Mouse (Mus musculus): ENCODE measurements around the gene Tgif2.
"Not testable (repeated sequence)": the region's sequence is repeated elsewhere in the genome, so short reads cannot be mapped to it uniquely, and the experiment has no call there.

Gene Tgif2

DNA sequence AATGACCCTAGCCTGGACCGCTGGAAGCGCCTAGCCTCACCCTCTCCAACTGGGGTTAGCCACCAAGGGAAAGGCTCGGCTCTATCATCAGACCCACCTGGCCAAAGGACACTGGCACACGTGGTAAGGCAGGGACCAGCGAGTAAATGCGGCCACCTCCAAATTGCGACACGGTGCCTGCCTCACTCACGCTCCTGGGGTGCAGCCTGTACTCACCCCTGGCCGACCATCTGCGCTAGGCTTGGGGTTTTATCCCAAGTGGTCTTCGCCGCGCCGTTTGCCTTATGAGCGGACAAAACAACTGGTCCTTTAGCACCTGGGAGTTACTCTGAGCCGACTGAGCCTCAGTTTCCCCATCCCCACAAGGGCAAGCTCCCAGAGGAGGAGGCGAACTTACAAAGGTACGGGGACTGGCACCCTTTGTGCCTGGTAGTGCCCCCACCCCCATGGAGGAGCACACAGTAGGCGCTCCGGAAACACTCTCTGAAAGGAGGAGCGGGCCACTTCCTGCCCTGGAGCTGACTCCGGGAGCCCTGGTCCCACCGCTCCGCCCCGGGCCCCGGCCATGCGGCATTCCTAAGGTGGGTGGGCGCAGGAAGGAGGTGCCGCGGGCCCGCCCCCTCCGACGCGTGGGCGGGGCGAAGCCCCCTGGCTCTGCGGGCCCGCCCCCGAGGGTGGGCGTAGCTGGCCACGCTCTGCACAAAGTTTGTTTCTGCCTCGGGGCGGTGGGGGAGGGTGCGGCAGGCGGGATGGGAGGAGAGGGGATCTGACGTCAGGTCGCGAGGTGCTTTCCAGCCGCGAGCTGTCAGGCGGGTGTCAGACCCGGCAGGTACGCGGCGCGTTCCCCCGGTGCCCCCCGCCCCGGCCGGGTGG lies at the start of gene Tgif2:
Gene Tgif2 (plus strand): TSS at position 689 of the 873 bp plus-strand sequence.
- peak; percentile 98 for DNase-seq

GRCm38 (mm10) chr2:156798516-156798915 lies 41.3 kb upstream of the Tgif2 start:
- no peak for DNase-seq

DNA sequence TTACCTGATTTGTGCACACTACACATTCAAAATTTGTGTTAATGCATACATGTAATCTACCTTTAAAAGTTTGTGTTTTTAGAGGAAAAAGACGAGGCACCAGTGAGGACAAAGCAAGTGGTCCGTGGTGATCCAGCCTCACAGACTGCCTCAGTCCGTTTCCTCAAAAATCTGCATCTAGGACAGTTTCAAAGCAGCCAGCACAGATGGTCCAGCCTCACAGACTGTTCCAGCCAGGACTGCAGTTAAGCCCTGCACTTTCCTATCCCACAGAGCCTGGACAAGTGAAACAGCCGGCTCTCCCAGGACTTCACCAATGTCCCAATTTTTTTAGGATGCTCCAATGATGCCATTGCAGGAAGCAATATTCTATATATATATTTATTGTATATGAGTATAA lies 38.8 kb upstream of the Tgif2 start:
- DNase-seq, result no peak

GRCm38 (mm10) chr2:156802116-156802515 lies 37.7 kb upstream of the Tgif2 start:
- not testable (repeated sequence) for DNase-seq

DNA sequence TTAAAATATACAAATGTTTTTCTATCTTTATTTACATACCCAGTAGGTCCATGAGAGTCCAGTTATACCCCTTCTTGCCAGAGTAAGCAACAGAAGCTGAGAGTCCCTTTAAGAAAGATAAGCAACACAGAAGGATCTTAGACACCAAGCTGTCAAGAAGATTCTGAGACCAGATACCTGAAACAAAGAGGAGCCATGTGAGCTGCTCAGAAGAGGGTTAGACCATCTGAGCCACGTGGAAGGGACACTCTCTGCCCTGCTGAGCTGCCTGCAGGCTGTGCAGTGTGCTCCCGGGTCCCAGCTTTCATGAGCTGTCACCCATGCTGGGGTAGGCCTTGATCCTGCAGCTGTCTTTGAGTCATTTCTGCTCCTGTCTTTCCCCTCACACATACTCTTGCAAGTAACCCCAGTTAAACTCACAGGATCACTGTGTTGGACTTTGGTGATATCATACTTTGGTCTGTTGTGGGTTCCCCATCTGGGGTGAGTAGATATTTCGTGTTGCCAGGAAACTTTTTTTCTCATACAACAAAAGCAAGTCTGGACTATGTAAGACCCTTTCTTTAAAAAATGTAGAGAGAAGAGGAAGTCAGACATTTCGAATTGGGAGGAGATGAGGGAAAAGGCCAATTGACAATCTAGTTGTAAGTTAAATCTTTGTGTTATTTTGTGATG lies 36.0 kb upstream of the Tgif2 start:
- no peak for DNase-seq

DNA sequence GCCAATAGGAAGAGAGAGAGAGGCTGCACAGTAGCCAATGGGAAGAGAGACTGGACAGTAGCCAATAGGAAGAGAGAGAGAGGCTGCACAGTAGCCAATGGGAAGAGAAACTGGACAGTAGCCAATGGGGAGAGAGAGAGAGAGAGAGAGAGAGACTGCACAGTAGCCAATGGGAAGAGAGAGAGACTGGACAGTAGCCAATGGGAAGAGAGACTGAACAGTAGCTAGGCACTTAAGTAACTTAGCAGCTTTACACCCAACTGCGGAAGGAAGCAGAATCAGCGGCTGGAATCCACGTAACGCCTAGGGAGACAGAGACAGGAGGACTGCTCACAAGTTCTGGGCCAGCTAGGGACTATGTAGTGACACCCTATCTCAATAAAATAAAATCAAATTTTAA lies 35.2 kb upstream of the Tgif2 start:
- DNase-seq, result no peak

DNA sequence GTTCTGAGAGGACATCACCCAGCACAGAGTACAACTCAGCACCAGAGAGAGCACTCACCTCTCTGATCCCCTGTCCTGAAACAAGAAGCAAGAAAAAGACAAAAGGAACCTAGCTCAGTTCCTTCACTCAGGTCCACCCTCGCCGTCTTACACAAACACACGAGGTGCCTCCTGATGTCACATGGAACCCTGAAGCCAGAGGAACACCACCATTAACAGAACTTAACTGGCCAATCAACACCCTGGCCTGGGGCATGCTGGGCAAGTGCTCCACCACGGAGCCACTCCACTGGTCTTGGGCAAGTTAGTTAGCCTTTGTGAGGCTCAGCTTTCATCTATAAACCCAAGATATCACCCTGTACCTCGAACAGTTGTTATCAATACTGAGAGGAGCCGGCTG lies 32.9 kb upstream of the Tgif2 start:
- DNase-seq, result no peak

DNA sequence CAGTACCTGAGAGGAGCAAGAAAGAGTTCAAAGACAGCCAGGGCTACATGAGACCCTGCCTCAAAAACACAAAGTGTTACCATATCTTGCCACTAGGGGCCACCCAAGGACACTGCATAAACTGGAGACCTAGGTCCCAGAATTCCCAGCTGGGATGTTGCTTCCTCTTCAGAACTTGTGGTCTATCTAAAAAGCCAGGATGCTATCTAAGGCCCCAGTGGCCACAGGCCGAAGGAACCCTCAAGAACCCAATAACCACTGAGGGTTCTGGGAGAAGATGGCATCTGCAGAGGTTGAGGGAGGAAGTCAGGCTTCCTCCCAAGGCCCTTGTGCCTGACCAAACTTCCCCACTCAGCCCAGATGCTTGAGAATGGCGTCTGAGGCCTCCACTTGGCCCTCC lies 30.2 kb upstream of the Tgif2 start:
- peak; percentile 89 for DNase-seq

DNA sequence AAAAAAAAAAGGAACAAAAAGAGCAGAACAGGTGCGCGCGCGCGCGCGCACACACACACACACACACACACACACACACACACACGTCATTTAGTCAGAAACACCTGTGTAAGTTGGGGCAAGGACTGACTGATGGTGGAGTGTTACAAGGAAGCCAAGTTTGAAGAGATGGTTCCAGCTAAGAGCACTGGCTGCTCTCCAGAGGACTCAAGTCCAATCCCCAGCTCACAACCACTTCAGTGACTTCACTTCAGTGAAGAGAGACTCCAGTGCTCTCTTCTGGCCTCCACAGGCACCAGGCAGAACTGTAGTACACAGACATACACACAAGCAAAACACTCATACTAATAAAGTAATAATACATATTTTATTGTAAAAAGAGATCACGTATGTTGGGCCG lies 29.1 kb upstream of the Tgif2 start:
- no peak for DNase-seq

GRCm38 (mm10) chr2:156811556-156811955 lies 28.3 kb upstream of the Tgif2 start:
- no peak for DNase-seq

DNA sequence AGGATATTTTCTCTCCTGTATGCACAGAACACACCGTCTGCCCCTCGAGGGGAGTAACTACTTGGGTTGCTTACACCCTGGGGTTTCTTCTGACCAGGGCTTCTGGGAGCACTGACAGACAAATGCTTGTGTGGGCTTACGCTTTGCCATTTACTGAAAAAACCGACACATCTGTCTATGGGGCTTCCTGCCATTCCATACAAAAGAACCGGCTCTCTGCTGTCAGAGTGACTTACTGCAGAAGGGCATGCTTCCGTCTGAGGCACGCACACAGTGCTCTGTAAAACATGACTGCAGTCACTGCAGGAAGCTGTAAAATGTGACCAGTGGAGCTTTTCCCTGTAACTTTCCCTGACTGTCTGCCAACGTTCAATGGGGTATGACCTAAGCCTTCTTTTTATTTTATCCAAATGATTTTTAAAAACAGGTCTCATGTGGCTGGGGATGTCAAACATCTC lies 25.4 kb upstream of the Tgif2 start:
- DNase-seq, result peak; percentile 57

GRCm38 (mm10) chr2:156814893-156815292 lies 24.9 kb upstream of the Tgif2 start:
- DNase-seq, result no peak

GRCm38 (mm10) chr2:156815412-156815811 lies 24.4 kb upstream of the Tgif2 start:
- DNase-seq, result no peak

GRCm38 (mm10) chr2:156816116-156816515 lies 23.7 kb upstream of the Tgif2 start:
- DNase-seq, result no peak

GRCm38 (mm10) chr2:156825128-156825527 lies 14.7 kb upstream of the Tgif2 start:
- DNase-seq, result not testable (repeated sequence)

- no peak for DNase-seq
These were observed 5.5 kb upstream of the Tgif2 start for GRCm38 (mm10) chr2:156834336-156834735.

GRCm38 (mm10) chr2:156838839-156839238 lies 968 bp upstream of the Tgif2 start:
- no peak for DNase-seq

- DNase-seq, result peak; percentile 83
These were observed 657 bp downstream of the Tgif2 start for GRCm38 (mm10) chr2:156840301-156841027.

- peak; percentile 80 for DNase-seq
These were observed 1.4 kb downstream of the Tgif2 start for GRCm38 (mm10) chr2:156841028-156841840.

DNA sequence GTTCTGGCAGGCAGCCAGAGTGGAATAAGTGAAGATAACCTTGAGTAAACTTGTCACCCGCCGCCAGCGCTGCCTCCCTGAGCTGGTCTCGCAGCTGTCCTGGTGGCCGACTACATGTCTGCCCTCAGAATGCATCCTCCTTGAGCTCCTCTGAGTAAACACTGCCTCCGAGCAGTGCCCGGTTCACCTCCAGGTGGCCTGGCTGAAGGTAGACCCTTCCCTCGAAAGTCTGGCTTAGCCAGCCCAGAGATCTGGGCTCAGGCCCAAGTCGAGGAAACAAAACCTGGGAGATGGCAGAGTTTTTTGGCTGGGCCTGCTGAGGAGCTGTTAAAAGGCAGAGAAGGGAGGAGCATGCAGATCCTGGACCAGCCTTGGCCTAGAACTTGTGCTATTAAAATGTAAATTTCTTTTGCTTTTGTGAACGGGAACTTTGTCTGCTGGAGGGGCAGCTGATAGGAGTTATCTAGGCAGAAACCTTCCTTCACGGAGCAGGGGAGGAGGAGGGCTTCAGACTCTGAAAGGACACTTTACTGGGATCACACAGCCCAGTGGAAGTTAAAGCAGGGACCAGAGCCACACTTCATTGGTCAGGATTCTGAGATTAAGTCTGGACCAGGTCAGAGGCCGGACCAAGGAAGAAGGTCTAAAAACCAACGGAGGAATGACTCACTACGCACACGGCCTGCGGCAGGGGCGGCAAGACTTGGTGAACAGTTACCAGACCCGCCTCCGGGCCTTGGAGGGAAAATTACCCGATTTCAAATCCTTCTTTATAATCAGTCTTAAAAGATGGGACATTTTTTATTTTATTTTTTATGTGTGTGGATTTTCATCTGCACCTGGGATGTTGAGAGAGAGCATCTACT lies 2.3 kb downstream of the Tgif2 start:
- DNase-seq, result peak; percentile 54

DNA sequence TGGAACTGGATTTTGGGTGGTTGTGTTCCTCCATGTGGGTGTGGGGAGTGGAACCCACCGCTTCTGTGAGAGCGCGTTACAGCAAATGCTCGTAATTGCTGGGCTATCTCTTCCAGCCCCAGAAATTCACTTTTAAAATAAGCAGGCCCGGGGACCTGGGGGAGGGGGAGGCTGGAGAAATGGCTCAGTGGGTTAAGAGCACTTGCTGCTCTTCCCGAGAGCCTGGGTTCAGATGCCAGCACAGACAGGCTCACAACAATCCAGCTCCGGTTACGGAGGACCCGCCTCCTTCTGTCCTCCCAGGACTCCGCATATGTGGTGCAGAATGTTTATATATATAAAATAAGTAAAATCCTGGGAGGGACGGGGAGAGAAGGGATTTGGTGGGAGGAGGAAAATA lies 2.9 kb downstream of the Tgif2 start:
- DNase-seq, result peak; percentile 59

DNA sequence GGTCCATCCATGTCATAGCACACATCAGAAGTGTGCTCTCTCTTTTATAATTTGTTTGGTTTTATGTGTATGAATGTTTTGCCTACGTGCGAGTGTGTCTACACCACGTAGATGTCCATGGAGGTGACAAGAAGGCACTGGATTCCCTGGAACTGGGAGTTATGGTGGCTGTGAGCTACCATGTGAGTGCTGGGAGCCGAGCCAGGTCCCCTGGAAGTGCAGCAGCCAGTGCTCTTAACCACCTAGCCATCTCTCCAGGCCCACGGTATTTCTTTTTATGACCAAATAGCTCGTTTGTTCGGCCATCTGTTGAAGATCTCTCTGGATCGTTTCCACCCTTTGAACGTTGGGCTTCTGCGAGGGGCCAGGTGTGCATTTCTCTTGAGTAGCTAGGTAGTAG lies 3.5 kb downstream of the Tgif2 start:
- no peak for DNase-seq
